Mouse (Mus musculus): ENCODE results near the gene Ttyh3.
A peak's percentile ranks its signal among the peaks of the same experiment; 100 is the strongest.

Gene Ttyh3

DNA sequence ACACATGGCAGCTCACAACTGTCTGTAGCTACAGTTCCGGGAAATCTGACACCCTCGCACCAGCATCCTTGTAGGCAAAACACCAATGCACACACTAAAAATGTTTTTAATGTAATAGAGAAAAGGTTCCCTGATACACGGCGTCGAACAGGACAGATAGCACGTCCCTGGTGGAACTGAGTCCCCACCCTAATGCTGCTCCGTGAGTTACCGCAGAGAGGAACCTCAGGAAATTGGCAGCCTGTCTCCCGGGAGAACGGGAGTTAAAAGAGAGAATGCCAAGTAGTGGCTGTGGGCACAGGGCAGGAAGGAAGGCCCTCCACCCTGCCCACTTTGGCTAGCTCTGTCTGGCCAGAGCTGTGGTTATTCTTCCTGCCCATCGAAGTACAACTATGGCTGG lies 2.4 kb upstream of the Ttyh3 start:
- no peak for DNase-seq

DNA sequence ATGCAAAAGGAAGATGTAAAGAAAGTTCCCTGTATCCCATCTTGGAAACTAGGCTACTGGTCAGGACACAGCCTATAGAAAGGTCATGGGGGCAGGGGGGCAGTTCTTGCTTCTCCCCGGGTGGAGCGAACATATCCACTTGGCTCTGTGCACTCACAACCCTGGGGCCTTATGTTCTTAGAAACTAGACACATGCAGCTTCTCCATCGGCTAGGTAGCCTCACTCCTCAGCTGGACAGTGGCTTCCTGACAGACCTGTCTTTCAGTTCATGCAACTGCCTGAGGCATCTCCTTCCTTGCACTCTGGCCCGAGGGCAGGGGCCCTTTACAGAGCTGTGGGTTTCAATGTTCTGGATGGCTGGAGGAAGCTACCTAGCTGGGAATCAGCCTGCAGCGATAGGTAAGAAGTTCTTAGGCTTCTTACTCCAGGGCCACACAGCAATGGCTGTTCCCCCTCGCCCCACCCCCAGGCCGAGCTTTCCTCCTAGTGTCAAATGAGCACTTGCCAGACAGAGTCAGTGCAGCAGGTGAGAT lies 1.1 kb upstream of the Ttyh3 start:
- no peak for DNase-seq

DNA sequence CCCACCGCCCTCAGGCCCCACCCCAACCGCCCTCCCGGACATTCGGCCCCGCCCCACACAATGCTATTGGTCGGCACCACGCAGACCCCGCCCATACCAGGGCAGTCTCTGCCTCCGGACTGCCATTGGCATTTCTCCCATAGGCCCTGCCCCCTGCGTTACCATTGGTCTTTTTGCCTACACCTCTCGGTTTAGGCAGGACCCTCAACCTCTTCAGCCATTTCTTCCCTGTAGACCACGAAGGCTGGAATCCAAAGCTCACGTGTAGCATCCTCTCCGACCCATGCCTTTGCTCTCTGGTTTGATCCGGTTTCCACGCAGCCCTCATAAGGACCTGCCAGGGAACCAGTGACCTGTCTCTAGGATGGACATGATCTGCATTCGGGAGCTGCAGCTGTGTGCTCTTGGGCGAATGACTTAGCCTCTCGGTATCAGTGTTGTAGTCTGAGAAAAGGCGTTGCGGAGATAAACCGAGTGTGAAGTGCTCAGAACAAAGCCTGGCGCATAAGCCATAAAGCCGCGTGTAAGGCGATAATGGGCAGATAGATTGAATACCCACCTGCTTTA lies 353 bp upstream of the Ttyh3 start:
- DNase-seq, result peak; percentile 99 to 100

DNA sequence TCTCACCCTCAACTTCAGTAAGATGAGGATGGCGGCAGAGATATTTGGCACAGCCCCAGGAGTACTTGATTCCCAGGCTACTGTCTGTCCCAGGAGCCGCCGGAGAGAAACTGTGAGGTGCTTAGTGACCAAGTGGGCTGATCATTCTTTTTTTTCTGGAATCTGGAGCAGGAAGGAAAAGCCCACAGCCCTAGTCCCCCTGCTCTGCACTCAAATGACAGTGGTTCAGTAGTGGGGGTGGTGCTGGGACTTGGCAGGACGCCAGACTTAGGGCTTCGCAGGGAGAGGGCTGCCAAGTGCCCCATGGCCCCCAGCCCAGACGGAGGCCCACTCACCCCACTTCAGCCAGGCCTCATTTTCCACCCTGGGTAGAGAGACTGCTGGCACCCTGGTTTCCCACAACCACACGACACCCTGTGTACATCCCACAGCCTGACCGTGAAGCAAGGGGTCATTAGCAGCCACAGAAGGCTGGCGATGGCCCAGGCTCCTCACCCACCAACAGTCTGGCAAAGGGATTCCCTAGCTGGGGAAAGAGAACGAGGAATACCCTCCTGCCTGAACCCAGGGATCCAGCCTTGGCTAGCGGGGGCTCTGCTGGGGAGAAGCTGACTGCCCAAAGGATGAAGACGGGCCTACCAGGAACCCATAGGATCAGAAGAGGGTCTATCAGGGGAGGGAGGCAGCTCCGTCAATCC lies 861 bp downstream of the Ttyh3 start:
- peak; percentile 75 to 81 for DNase-seq

DNA sequence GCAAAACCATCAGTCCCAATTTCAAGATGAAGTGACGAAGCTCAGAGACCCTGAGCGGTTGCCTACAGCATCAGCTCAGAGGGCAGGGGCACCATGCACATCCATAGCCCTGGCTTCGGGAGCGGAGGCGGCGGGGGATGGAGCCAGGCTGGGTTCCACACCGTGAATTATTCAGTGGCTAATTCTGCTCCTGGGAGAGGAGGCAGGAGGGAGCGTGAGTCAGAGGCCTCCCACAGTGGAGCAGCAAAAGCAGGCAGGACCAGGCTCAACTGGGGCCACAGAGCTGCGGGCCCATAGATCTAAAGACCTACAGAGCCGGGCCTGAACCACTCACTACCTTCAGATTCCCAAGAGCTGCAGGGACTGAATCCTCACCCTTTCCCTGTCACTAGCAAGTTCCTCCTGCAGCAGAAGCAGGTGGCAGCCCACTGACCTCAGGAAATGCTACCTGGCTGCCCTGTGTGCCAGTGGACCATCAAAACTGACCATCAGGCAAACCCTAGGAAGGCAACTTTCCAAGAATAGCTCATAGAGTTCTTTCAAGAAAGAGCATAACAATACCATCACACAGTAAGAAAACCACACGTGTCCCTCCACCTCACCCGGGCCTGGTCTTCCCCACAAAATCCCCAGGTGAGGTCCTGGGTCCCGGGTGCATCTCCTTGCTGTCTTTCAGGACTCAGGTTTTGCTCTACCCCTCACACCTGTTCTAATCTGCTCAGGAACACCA lies 1.6 kb downstream of the Ttyh3 start:
- DNase-seq, result no peak

DNA sequence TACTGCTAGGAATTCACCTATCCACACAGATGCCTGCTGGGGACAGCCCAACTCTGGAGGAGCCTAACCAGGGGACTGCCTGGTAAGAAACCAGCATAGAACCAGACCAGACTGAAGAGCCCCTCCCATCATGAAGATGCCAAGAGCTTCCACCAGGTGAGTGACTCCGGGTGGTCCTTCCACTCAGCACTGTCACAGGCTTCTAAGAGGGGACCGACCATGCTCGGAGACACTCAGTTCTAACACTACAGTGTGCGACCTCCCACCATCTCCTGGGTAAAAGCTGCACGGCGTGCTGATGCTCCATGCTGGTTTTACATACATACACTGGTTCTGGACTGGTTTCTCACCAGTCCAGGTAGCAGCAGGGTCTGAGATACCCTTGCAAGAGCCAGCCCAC lies 2.7 kb downstream of the Ttyh3 start:
- no peak for DNase-seq

DNA sequence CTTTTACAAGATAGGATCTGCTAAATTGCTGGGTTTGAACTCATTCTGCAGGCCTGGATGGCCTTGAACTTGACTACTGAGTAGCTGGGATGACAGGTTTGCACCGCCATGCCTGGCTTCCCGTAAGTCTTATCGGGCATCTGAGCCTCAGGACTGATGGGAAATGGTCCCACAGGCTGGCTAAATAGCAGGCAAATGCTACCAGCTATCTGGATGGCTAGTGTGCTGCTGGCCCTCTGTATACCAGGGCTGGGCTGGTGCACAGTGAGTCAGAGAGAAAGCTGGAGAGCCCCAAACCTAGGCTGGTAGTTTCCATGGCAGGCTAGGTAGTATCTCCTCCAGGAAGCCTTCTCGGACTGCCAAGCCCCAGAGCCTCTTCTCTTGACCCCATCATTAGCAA lies 3.4 kb downstream of the Ttyh3 start:
- DNase-seq, result no peak

DNA sequence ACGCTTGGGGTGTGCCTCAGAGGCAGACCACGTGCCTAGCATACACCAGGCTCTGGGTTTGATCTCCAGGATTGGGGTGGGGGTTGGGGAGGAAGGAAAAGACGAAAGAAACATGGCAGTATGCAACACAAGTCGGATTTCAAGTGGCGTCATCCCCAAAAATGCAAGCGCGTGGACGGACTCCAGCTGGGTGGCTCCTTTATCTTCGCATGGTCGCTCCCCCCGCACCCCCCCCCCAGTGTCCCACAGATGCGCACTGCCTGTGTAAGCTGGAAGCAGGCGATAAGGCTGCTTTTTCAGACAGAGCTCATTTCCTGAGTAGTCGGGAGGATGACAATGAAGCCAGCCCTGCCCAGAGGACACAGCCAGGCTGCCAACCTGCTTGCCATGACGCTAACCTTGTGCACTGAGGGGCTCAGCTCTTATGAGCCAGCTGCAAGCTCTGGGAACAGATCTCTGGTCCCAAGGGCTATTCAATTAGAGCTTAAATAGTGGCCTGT lies 4.1 kb downstream of the Ttyh3 start:
- DNase-seq, result no peak

DNA sequence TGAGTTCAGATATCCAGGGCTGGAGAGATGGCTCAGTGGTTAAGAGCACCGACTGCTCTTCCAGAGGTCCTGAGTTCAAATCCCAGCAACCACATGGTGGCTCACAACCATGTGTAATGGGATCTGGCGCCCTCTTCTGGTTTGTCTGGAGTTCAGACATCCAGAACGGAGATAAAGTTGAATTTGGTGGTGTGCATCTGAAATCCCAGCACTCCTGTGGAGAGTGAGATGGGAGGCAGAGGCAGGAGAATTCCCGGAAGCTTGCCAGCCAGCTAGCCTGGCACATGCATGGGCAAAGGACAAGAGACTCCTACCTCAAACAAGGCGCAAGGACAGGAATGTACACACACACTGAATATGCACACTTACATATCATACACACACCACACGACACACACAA lies 4.6 kb downstream of the Ttyh3 start:
- DNase-seq, result no peak

DNA sequence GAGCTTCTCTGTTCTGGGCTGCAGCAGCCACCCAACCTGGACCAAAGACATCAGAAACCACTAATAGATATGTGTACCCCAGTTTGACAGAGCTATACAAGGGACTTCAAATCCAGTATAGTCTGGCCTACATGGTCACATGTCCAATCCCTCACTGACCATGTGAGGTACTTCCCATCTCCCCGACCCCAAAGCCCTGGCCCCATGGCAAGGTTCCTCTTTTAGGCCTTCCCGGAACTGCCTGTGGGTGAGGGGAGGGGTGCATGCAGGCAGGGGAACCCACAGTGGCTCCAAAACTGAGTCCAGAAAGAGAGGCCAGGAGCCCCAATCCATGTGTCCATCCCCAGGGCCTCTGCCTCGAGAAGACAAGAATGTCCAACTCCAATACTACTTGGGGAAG lies 6.8 kb downstream of the Ttyh3 start:
- no peak for DNase-seq

DNA sequence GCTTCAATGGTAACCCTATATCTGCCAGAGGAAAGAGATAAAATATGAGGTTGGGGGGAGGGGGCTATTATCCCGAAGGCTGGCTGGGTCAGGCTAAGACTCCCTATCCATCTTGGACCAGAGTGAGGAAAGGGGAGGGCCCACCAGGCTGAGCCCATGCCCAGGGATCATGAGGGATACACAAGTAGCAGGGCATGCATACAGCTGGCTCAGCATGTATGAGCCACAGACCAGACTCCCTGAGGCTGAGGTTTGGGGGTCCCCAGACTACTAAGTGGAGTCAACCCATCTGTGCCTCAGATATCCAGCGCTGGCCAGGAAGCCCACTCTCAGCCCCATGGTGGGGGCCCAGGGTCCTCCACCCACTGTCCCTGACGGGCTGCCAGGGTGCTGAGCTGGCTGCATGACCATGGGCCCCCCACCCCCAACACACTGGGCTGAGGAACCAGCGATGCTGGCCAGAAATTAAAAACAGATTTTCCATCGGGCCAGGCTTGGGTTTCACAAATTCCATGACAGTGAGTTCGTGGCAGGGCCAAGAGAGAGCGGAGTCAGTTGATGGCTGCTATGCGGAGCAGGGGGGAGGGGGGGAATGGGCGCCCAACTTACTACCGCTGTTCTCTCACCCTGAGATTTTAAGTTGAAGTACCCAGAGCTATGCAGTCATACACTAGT lies 7.4 kb downstream of the Ttyh3 start:
- DNase-seq, result no peak

DNA sequence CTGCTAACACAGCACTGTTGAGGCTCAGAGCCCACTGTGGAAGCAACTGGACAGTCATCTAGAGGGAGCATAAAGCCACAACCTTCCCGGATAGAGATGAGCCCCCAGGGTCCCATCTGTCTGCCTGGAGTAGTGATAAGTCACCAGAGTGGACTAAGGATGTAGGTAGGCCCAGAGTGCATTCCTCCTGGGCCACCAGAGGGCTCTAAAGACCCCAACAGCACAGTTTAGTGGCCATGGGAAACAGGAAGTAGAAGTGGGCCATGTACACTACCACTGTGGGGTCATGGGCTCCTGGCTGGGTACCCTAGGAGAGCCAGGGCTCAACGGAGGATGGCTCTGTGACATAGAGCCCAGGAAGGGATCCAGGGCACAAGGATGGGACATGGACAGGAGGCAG lies 8.0 kb downstream of the Ttyh3 start:
- DNase-seq, result no peak

DNA sequence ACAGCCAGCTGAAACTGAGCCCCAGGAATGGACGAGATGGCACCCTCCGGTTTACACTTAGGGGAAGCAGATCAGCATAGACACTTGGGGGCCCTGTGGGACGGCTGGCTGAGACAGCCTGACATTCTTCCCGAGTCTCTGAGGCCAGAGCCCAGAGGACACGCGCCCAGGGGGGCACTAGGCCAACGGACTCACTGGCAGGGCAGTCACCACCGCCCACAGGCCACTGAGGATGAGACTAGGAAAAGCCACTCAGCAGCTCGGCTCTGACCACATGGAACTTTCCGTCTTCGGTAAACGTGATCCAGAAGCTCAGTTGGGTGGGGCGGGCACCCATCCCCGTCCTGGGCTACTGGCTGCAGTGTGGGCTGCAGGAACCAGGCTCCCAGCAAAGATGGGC lies 9.0 kb downstream of the Ttyh3 start:
- DNase-seq, result no peak

DNA sequence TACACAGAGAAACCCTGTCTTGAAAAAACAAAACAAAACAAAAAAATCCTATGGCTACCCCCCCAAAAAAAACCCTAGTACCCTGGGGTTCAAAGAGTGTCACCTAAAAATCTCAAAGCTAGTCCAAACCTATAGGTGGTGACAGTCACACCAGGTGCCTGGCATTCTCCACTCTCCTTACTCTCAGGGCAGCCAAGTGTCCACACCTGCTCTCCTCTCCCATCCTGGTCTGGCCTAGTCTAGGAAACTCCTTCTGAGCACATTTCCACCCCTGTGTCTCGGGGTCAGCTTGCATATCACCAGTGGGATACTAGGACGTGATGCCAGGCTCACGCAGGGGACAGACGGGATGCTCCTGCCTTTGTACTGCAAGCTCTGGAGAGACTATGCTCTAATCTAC lies 9.5 kb downstream of the Ttyh3 start:
- DNase-seq, result no peak

DNA sequence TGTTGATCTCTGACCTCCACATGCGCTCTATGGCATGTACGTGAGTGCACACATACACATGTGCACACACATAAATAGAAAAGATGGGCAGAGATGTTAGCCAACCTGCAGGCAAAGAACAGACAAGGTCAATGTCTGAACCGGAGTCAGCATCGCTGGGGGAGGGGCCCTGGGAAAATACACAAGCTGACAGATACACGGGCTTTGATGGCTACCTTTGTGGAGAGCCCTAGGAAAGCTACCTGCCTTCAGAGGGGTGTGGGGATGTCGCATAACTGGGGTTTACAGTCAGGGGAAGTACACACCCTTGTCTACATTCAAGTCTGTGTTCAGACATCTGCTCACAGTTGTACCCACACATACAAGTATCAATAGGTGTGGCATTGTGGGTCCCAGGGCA lies 10.3 kb downstream of the Ttyh3 start:
- DNase-seq, result no peak

DNA sequence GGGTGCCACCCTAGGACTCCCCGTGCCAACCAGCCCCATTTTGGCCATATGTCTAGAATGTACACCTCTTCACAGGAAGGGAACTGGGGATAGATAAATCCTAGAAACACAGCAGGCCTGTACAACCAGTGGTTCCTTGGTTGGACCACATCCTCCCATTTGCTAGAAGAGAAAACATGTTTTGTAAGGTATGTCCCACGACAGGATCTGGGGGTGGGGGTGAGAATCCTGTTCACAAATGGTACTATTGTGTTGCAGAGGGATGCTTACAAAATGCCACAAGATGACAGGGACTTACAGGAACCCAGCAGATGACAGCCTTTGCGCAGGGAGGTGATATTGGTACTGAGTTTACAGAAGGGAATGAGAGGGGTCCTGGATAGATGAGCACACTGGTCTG lies 10.8 kb downstream of the Ttyh3 start:
- no peak for DNase-seq

DNA sequence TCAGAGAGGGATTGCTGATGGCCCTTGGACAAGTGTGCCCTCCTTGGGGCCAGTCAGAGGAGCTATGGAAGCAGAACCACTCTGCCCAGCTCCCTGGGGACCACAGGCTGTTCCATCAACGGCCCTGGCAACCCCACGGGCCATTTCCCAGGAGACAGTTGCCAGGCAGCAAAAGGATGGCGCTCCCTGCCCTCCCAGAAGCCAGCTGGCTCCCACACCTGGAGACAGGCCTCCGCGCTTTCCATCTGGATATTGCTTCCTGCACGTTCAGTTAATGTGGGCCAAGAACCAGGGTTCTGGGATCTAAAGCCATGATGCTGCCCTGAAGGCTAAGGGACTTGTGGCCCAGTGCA lies 11.8 kb downstream of the Ttyh3 start:
- DNase-seq, result peak; percentile 47 to 59

DNA sequence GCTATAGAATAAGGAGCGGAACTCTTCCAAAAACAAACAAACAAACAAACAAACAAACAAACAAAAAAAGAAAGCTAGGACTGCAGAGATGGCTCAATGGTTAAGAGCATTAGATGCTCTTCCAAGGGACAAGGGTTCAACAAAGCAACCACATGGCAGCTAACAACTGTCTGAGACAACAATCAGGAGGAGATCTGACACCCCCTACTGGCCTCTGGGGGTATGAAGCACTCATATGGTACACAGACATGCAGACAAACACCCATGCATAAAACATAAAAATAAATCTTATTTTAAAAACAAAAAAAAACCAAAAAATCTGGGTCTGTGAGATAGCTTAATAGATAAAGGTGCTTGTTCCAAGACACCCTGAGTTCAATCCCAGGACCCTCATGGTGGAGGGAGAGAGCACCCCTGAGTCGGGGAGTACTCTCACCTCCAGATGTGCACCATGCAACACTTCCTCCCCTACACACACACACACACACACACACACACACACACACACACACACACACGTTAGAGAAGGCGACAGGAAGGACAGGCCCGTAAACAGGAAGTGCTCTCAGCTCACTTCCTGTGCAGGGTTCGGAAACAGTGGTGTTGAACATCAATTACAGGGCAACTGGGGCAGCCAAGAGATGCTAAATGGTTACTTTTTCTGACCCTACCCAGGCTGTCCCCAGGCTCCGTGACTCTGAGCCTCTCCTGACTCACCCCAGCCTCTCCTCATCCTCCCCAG lies 12.3 kb downstream of the Ttyh3 start:
- no peak for DNase-seq

DNA sequence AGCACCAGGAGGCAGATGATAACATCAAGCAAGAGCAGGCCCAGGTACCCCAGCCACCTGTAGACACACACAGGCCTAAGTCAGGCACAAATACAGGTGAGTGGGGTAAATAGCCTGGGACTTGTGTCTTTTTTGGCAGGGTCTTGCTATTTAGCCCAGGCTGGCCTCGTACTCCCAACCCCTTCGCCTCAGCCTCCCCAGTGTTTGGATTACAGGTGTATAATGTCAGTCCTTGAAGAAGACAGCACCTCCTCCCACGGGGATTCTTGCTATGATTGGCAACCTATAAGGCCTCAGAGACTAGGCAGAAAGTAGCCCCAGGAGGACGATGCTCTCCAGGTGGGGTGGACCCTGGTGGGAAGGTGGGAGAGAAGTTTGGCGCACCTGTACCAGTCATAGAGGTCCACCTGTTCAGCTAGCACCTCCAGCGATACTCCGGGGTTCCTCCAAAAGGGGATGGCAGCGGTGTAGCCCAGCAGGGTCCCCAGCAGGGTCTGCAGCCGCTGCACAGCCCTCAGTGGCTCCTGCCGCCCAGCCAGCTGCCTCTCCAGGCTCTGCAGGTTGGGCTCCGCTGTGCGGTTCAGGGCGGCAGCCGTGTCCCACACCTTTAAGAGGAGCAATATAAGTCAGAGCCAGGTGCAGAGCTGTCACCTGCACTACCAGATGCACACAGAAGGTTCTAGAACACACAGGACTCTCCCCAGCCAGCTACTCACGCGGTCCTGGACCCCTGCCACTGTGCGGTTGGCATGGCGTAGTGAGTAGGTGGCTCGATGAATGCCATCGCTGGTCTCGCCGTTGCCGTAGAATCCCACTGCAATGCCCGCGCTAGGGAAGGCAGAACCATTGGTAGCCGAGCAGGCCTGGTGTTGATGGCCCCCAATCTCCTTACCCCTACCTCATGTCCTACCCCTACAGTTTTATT lies 13.8 kb downstream of the Ttyh3 start:
- no peak for DNase-seq

DNA sequence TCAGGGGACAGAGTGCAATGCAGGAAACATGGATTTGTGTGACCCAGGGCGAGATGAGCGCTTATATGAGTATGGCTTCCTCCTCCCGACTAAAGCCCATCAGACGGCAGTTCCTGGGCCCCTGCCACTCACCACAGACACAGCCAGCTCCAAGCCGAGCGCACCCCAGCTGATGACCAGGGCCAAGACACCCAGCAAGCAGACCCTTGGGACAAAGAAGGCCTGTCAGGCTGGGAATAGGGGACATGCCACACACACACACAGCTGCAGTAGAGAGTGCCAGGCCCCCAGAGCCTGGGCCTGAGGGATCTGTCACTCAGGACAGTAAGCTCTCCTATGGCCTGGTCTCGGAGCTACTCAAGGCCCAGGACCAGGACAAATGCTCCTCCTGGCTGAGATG lies 15.4 kb downstream of the Ttyh3 start:
- no peak for DNase-seq

DNA sequence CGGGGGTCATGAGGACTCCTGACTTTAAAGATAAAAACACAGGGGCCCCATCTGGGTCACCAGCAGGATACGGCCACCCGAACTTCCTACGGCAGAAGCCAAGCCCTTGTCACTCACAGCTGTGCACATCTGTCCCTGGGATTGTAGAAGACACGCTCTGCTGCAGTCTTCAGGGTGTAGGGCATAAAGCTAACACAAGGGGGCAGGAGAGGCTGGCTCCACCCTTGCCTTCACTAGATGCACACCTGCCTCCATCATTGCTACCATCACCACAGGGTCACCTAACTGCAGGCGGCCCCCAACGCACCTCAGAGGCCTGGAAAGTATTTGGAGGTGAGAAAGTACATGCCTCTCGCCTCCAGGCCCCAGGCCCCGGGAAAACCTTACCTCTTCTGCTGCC lies 19.8 kb downstream of the Ttyh3 start:
- no peak for DNase-seq

DNA sequence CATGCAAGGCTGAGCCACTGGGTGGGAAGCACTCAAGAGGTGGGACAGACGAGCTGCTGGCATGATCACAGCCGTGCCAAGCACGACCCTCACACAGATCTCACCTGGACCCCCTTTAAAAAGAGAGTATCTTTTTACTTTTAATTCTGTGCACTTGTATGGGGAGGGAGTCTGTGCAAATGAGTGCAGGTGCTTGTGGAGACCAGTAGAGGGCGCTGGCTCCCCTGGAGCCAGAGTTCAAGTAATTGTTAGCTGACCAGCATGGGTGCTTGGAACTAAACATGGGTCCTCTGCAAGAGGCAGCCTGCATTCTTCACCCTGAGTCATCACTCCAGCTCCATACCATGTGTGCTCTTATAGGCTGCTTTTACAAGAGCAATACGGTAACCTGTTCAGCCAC lies 21.3 kb downstream of the Ttyh3 start:
- DNase-seq, result no peak

Measured in cerebellum, postnatal 14 days (tissue).